Mouse (Mus musculus): ENCODE results near the gene Chtf18. TPM values are rescaled to one million over a fixed set of nuclear protein-coding genes. Genes with fewer than 3 reads are reported as not detected.

The Chtf18 gene
- 20.9 and 21.2 TPM in 2 replicates for polyA plus RNA-seq (2015; fragmentation: Nextera tagmentation; extraction: Ambion mirVana)

DNA sequence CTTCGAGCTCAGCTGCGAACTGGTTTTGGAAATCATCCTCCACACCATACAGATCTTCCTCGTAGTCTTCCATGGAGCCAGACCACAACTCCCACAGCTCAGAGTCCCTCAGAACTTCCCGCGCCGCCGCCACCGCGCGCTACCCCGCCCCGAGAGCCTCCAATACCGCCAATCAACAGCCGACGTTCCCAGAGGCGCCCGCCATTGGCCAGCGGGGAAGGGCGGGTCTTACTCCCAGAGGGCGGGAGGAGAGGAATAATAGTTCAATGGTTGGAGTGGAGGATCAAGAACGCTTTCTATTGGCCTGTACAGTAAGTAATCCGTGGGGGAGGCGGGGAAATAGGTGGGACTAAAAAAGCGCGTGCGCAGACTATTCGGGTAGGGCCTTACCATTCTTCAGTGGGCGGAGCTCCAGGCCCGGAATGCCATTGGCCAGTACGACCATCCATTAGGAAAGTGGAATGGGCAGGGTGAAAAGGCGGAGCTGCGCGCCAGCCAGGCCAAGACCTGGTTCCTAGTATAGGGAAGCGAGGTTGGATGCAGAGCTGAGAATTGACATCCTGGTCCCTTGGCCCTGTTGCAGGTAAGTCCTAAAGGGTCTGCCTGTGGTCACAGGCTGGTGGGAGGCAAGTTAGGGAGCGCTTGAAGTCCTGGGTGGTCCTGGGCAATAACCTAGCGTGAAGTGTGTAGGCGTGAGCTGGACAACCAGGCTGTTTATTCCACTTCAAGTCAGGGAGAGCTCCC lies at the start of gene Chtf18, which contains the start of gene Rpusd1:
Chtf18 (minus strand) TSS at position 155 of the 744 bp plus-strand sequence.
Rpusd1 (plus strand) TSS at position 406 of the 744 bp plus-strand sequence.
- peak; percentile 99 for ATAC-seq (ENCODE audit: insufficient number of reproducible peaks, low FRiP score, low TSS enrichment, low read depth)
- H3K36me3 ChIP-seq, result peaks cover 43% of the 10 kb centered on the region
- peak within 1 kb of the TSS; percentile 76 for H3K9ac ChIP-seq
- H3K4me3 ChIP-seq, result peak within 1 kb of the TSS; percentile 62
- H3K9me3 ChIP-seq, result no peaks in the 10 kb centered on the region
- H3K4me1 ChIP-seq, result peaks cover 27% of the 10 kb centered on the region
- H3K27ac ChIP-seq, result 0 out of 2 replicates have a peak within 1 kb of the TSS, but pooled peaks have one; percentile 33
- 1% methylated on average over 37 of the region's 37 CpGs for WGBS
- H3K27me3 ChIP-seq, result no peaks in the 10 kb centered on the region
- H3K4me2 ChIP-seq, result peak within 1 kb of the TSS; percentile 95

DNA sequence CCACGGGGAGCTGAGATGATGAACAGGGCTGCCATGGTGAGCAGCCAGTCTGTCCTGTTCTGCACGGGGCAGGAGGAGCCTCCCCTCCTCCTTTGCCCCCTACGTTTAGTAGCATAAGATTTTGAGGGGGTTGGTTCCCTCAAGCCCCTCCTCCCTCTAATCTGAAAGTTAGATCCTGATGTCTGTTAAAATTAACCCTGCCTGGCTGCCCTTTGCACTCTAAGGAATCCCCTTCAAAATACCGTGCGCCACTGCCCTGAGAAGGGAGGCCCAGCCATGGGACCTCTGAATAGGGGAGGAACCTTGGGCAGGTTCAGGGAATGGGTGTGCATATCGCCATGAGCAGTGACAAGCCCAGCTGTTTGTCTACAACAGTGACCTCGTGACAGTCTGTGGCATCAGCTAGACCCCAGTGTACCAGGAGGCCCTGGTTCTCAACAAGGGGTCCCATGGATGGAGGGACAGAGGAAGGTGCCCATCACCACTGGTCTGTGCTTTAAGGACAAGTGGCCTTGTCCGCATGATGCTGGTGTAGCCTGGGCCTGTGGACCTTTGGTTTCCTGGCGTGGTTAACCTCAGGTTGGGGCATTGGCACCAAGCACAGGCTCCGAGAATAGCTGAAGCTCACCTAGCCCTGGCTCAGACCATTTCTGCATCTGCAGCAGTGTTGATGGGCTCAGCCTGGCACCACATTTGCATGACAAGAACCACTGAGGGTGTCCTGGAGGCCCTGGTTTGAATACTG lies 48.3 kb upstream of the Chtf18 start:
- Histone ChIP-seq H3K9ac (no peak overlapping the region), H3K4me3 (no peak overlapping the region), H3K4me2 (no peak overlapping the region), H3K36me3 (peaks cover 34% of the 10 kb centered on the region), H3K4me1 (peaks cover 12% of the 10 kb centered on the region), H3K9me3 (no peaks in the 10 kb centered on the region), H3K27me3 (no peaks in the 10 kb centered on the region; the same call in 1 of the 2 replicates), H3K27ac (no peak overlapping the region)
- WGBS, result 80% methylated on average over 10 of the region's 10 CpGs
- no peak for ATAC-seq (ENCODE audit: insufficient number of reproducible peaks, low FRiP score, low TSS enrichment, low read depth)

DNA sequence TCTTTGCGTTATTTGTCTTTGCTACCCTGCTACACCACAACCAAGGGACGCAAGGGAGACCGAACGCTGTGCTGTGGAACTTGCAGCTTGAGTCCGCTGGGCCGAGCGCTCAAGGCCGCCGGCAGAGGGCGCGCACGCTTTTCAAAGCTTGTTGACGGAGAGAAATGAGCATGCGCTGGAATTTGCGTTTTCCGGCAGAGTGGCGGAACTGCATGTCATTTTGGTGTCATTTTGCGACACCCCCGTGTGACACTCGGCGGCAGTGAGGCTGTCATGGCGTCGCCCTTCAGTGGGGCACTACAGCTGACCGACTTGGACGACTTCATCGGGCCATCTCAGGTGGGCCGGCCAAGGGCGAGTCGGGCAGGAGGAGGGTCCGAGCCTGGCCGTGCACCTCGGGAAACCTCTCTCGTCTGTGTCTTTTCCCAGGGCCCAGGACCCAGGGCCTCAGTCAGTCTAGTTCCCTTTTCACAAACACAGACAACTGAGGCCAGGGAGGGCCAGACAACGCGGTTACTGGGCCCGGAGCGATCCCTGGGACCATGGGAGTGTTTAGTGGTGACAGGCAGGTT lies 46.4 kb upstream of the Chtf18 start, which contains the start of gene Narfl:
Narfl (plus strand) TSS at position 228 of the 572 bp plus-strand sequence.
- under 1% methylated on average over 37 of the region's 37 CpGs for WGBS
- ATAC-seq (ENCODE audit: insufficient number of reproducible peaks, low FRiP score, low TSS enrichment, low read depth), result peak; percentile 72
- peaks cover 16% of the 10 kb centered on the region for H3K36me3 ChIP-seq
- no peak within 1 kb of the TSS for H3K27ac ChIP-seq
- H3K9me3 ChIP-seq, result no peaks in the 10 kb centered on the region
- H3K9ac ChIP-seq, result peak within 1 kb of the TSS; percentile 80
- peaks cover 12% of the 10 kb centered on the region for H3K4me1 ChIP-seq
- H3K27me3 ChIP-seq, result no peaks in the 10 kb centered on the region; the same call in 1 of the 2 replicates
- H3K4me3 ChIP-seq, result peak within 1 kb of the TSS; percentile 74
- peak within 1 kb of the TSS; percentile 58 for H3K4me2 ChIP-seq

DNA sequence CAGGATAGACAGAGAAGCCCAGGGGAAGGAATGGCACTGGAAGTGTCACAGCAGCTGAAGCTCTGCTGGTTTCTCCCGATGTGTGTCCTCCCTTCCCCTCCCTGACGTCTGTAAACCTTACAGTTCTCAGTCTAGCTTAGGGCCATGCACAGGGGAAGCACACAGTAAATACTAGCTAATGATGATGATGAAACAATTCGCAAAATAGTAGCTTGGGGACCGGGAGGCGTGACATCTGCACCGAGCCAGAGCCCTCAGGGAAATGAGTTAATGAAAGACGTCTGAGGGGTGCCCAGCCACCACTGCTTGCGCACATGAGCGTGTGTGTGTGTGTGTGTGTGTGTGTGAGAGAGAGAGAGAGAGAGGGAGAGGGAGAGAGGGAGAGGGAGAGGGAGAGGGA lies 42.1 kb upstream of the Chtf18 start:
- Histone ChIP-seq H3K4me1 (peaks cover 4% of the 10 kb centered on the region), H3K36me3 (no peaks in the 10 kb centered on the region), H3K9me3 (no peaks in the 10 kb centered on the region), H3K27ac (no peak overlapping the region), H3K4me2 (no peak overlapping the region), H3K4me3 (no peak overlapping the region), H3K27me3 (peaks cover 4% of the 10 kb centered on the region), H3K9ac (no peak overlapping the region)
- WGBS, result 29% methylated on average over 9 of the region's 9 CpGs
- ATAC-seq (ENCODE audit: insufficient number of reproducible peaks, low FRiP score, low TSS enrichment, low read depth), result no peak

DNA sequence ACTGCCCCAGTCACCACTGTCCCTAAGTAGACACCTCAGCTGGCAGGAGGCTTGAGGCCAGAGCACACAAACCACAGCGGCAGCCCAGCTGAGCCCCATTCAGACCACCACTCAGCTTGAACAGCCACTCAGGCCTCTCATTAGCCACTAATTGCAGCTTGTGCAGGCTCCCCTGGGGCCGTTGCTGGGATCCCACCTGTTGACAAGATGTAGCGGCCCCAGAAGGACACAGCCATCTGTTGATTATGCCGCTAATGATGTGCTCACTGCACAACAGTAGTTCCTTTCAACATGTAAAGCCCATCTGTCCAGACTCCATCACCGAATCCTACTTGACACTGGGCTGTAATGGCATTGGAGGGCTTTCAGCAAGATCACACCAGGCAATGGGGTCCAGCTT lies 38.7 kb upstream of the Chtf18 start:
- ATAC-seq (ENCODE audit: insufficient number of reproducible peaks, low FRiP score, low TSS enrichment, low read depth), result no peak
- Histone ChIP-seq H3K9ac (no peak overlapping the region), H3K36me3 (no peaks in the 10 kb centered on the region), H3K4me3 (no peak overlapping the region), H3K27me3 (peaks cover 4% of the 10 kb centered on the region; the same call in 1 of the 2 replicates), H3K4me1 (no peaks in the 10 kb centered on the region), H3K27ac (no peak overlapping the region), H3K9me3 (no peaks in the 10 kb centered on the region), H3K4me2 (no peak overlapping the region)
- 15% methylated on average over 5 of the region's 5 CpGs for WGBS

DNA sequence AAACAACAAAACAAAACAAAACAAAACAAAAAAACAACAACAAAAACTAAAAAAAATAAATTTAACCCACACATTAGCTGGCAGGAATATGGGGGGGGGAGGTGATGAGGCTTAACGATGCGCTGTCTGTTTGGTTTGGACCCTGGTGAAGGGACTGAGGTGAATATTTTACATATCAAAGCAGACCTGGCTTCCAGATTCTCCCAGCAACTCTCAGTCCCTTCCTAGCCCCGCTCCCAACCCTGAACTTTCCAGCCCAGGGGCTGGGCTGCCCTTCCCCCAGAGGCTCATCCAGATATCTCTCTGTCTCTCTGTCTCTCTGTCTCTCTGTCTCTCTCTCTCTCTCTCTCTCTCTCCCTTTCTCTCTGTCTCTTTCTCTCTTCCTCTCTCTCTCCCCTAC lies 35.4 kb upstream of the Chtf18 start:
- Histone ChIP-seq H3K9me3 (no peaks in the 10 kb centered on the region), H3K9ac (no peak overlapping the region), H3K4me2 (no peak overlapping the region), H3K27ac (no peak overlapping the region), H3K36me3 (no peaks in the 10 kb centered on the region), H3K4me3 (no peak overlapping the region), H3K4me1 (no peaks in the 10 kb centered on the region), H3K27me3 (peaks cover 1% of the 10 kb centered on the region; the same call in 1 of the 2 replicates)
- no peak for ATAC-seq (ENCODE audit: insufficient number of reproducible peaks, low FRiP score, low TSS enrichment, low read depth)
- WGBS, result 45% methylated on average over 3 of the region's 3 CpGs

DNA sequence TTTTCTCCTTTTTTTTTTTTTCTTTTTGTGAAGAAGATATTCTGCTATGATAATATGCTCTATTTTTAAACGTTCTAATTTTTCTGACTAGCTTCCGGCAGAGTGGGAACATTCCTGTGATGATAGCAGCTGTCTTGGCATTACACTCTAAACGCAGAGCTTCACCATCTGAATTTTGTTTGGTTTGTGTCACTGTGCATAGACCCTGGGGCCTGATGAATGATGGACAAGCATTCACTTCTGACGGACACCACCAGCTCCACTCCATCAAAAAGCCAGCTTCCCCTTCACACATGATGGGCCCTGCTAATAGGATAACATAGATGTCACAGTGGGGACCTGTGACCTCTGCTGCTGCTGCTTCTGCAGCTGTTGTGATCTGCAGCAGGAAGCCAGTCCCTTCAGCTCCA lies 34.3 kb upstream of the Chtf18 start:
- WGBS, result 58% methylated on average over 4 of the region's 4 CpGs

DNA sequence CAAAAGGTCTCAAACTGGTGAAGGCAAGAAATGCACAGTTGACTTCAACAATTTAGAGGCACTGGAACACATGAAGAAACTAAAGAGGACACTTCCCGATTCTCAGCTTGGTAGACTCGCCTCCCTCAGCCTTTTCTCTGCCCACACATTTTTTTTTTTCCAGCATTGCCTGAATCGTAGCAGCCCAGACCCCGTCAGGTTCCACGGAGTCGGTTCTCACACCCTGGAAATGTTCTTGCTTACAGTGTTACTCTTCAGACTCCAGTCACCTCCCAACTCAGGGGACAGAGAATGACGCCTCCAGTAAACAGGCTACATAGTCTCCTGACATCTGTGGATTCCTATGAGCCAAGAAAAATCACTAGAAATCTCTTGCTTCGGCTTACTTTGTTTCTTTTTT lies 32.9 kb upstream of the Chtf18 start:
- Histone ChIP-seq H3K4me3 (no peak overlapping the region), H3K4me1 (no peaks in the 10 kb centered on the region; the same call in 1 of the 2 replicates), H3K27me3 (no peaks in the 10 kb centered on the region), H3K9me3 (no peaks in the 10 kb centered on the region), H3K36me3 (no peaks in the 10 kb centered on the region), H3K4me2 (no peak overlapping the region), H3K9ac (no peak overlapping the region), H3K27ac (no peak overlapping the region)
- WGBS, result 73% methylated on average over 8 of the region's 8 CpGs
- no peak for ATAC-seq (ENCODE audit: insufficient number of reproducible peaks, low FRiP score, low TSS enrichment, low read depth)

More for the DNA sequence above, 34.3 kb upstream of the Chtf18 start:
- no peak overlapping the region for H3K4me3 ChIP-seq
- H3K27me3 ChIP-seq, result no peaks in the 10 kb centered on the region
- H3K9ac ChIP-seq, result no peak overlapping the region
- no peaks in the 10 kb centered on the region for H3K4me1 ChIP-seq
- no peak overlapping the region for H3K27ac ChIP-seq
- no peak overlapping the region for H3K4me2 ChIP-seq
- no peak for ATAC-seq (ENCODE audit: insufficient number of reproducible peaks, low FRiP score, low TSS enrichment, low read depth)
- H3K9me3 ChIP-seq, result no peaks in the 10 kb centered on the region
- no peaks in the 10 kb centered on the region for H3K36me3 ChIP-seq

DNA sequence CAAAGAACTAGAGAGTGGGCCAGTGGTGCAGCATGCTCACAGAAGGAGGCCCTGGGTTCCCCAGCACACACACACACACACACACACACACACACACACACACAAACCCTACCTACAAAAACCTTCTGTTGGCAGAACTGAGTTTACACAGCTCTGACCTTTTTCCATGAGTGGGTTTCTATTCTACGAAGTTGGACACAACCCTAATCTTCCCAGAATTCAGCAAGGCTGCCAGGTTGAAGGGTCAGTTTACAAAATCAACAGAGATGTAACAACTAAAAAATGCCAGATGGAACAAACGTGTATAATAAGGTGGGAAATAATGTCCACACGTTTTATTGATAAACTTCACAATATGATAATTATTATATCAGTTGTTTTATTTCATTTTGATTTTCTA lies 30.5 kb upstream of the Chtf18 start:
- H3K9me3 ChIP-seq, result no peaks in the 10 kb centered on the region
- H3K4me3 ChIP-seq, result no peak overlapping the region
- no peak overlapping the region for H3K4me2 ChIP-seq
- H3K4me1 ChIP-seq, result no peaks in the 10 kb centered on the region; the same call in 1 of the 2 replicates
- no peak overlapping the region for H3K27ac ChIP-seq
- H3K9ac ChIP-seq, result no peak overlapping the region
- no peaks in the 10 kb centered on the region for H3K27me3 ChIP-seq
- 55% methylated on average over 3 of the region's 3 CpGs for WGBS
- H3K36me3 ChIP-seq, result no peaks in the 10 kb centered on the region
- no peak for ATAC-seq (ENCODE audit: insufficient number of reproducible peaks, low FRiP score, low TSS enrichment, low read depth)

DNA sequence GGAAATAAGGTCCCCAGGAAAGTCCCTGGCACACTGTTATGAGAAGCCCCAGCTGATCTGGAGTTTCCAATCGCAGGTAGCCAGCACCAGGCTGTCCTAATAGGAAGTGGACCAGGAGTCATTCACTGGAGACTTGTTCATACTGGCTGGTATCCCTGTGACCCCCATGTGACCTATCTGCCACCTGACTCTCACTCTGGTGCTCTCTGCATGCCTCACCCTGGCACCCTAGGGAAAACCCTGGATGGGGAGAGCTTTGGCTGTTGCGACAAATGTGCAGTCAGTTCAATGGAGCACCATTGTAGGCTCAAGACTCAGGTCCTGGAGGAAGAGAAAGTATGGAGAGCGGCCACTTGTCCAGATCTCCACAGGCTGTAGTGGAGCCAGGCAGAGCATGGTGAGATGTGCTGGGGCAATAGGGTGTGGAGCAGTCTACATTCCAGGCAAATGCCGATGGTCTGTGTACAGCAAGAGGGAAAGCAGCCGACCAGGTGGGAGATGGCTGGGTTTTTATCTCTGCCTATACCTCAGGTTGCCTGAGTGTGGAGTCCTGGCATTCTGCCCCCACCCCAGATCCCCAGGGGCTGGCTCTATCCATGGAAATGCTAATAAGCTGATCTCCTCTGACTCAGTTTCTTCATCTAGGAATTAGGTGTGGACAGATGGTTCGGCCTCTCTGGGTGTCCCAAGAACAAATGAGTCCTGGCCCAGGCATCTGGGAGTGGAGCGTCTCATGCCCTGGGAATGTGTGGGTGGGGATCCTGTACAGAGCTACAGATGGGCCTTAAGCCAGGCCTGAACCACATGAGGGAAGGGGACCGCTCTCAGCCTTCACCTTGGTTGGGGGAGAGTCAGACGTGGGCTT lies 29.4 kb upstream of the Chtf18 start:
- Histone ChIP-seq H3K27ac (no peak overlapping the region), H3K9ac (no peak overlapping the region), H3K4me2 (no peak overlapping the region), H3K4me1 (no peaks in the 10 kb centered on the region; the same call in 1 of the 2 replicates), H3K36me3 (no peaks in the 10 kb centered on the region), H3K4me3 (no peak overlapping the region), H3K9me3 (no peaks in the 10 kb centered on the region), H3K27me3 (no peaks in the 10 kb centered on the region)
- ATAC-seq (ENCODE audit: insufficient number of reproducible peaks, low FRiP score, low TSS enrichment, low read depth), result no peak
- WGBS, result 70% methylated on average over 9 of the region's 9 CpGs

Data from limb, embryonic 15.5 days (tissue).